Mouse (Mus musculus) liver, adult 2 months (tissue): ENCODE measurements around the gene Hpcal1.

ENCODE experiments used
- CTCF ChIP-seq: fragments of 200-500 bp; IDR thresholded peaks from 2 replicates; pipeline ENCODE4 v1.5.1; 2011; ENCODE audit warnings: low read depth, low read length, control low read depth
- POLR2A ChIP-seq: fragments of 200-500 bp; IDR thresholded peaks from 2 replicates; pipeline ENCODE4 v1.6.1; 2011; ENCODE audit warnings: low read length, control low read depth; ENCODE audit not compliant: insufficient read depth; ENCODE audit errors: extremely low read depth

- no peak for TF ChIP-seq CTCF
- no peak for TF ChIP-seq POLR2A
Observed at GRCm38 (mm10) chr12:17747191-17748154, 56.8 kb downstream of the Hpcal1 start.
